Mouse (Mus musculus): Measurements from ENCODE around the gene Gm10382.
"Not testable (repeated sequence)": the region's sequence is repeated elsewhere in the genome, so short reads cannot be mapped to it uniquely, and the experiment has no call there.

Gm10382 gene

DNA sequence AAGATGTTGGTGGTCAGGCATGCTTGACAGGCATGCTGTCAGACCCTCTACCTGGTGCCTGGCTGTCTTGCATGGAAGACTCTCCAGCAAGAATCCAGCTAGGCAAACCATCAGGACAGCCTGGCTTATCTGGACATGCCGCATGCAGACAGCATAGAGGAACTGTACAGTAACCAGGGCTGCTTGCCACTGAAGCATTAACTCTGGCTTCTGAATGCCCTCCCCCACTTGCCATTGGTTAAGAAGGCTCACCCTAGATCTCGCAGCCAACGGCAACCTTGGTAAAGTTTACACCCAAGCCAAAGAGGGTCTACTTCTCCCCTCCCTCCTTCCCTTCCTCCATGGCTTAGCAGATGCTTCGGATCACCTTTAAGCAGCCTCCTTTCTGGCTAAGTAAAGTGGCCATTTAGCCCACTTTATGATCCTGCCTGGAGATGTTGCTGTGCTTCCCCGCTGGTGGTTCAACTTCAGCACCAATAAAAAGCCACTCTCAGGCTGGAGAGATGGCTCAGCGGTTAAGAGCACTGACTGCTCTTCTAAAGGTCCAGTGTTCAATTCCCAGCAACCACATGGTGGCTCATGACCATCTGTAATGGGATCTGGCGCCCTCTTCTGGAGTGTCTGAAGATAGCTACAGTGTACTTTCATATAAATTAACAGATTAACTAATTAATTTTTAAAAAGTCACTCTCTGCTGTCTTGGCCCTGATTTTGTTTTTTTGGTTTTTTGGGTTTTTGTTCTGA is 18.0 kb upstream of the Gm10382 start:
- DNase-seq: no peak

- no peak for DNase-seq
Observed at GRCm38 (mm10) chr5:125372027-125372426, 17.1 kb upstream of the Gm10382 start.

GRCm38 (mm10) chr5:125375871-125376270 is 13.3 kb upstream of the Gm10382 start:
- no peak for DNase-seq

GRCm38 (mm10) chr5:125377214-125377613 is 11.9 kb upstream of the Gm10382 start:
- DNase-seq: no peak

- DNase-seq: no peak
Observed at GRCm38 (mm10) chr5:125378919-125379318, 10.2 kb upstream of the Gm10382 start.

- DNase-seq: no peak
Observed at GRCm38 (mm10) chr5:125381954-125382672, 7.0 kb upstream of the Gm10382 start.

GRCm38 (mm10) chr5:125382673-125383558 is 6.2 kb upstream of the Gm10382 start:
- peak; percentile 69 to 72 for DNase-seq

- DNase-seq: no peak
Observed at GRCm38 (mm10) chr5:125383637-125384420, 5.3 kb upstream of the Gm10382 start.

GRCm38 (mm10) chr5:125384512-125385214 is 4.5 kb upstream of the Gm10382 start:
- no peak for DNase-seq

DNA sequence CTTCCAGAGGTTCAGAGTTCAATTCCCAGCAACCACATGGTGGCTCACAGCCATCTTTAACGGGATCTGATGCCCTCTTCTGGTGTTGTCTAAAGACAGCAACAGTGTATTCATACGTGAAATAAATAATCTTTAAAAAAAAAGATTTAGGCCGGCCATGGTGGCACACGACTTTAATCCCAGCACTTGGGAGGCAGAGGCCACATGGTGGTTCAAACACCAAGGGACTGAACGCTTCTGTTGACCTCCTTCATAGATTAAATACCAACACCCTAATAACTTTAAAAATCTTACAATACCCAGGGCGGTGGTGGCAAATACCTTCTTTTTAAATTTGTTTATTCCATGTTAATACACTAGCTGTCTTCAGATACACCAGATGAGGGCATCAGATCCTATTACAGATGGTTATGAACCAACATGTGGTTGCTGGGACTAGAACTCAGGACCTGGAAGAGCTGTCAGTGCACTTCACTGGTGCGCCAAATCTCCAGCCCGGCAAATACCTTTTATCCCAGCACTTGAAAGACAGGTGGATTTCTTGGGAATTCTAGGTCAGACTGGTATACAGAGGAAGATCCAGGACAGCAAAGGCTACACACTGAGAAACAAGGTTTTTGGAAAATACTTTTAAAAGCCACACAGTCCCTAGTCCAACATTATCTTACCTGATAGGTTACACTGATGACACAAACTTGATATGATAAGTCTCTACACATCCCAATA is 3.7 kb upstream of the Gm10382 start:
- no peak for DNase-seq

DNA sequence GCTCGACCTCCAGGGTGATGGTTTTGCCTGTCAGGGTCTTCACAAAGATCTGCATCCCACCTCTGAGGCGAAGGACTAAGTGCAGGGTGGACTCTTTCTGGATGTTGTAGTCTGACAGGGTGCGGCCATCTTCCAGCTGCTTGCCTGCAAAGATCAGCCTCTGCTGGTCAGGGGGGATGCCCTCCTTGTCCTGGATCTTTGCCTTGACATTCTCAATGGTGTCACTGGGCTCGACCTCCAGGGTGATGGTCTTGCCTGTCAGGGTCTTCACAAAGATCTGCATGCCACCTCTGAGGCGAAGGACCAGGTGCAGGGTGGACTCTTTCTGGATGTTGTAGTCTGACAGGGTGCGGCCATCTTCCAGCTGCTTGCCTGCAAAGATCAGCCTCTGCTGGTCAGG is 1.8 kb upstream of the Gm10382 start:
- not testable (repeated sequence) for DNase-seq

GRCm38 (mm10) chr5:125388358-125389092 is 597 bp upstream of the Gm10382 start:
- no peak for DNase-seq

GRCm38 (mm10) chr5:125389579-125390441 is 688 bp downstream of the Gm10382 start, which contains the start of gene Ubc:
Gene Ubc (minus strand): TSS chr5:125390202.
- DNase-seq: peak; percentile 85 to 87

GRCm38 (mm10) chr5:125390906-125391477 is 1.9 kb downstream of the Gm10382 start:
- DNase-seq: peak in 1 of 2 experiments; percentile 38

- peak; percentile 75 to 78 for DNase-seq
Observed at GRCm38 (mm10) chr5:125391609-125392008, 2.5 kb downstream of the Gm10382 start.

- DNase-seq: not testable (repeated sequence)
Observed at GRCm38 (mm10) chr5:125392176-125392575, 3.1 kb downstream of the Gm10382 start.

GRCm38 (mm10) chr5:125392618-125392976 is 3.5 kb downstream of the Gm10382 start:
- no peak for DNase-seq

- DNase-seq: peak; percentile 95 to 96
Observed at GRCm38 (mm10) chr5:125392977-125393621, 4.0 kb downstream of the Gm10382 start.

Measured in cerebellum, adult 18-20 months (tissue).